Mouse (Mus musculus) hindbrain, embryonic 16.5 days (tissue): ENCODE results near the gene Mettl1. TPM values are rescaled to one million over a fixed set of nuclear protein-coding genes. Genes with fewer than 3 reads are reported as not detected.

Experiments used
- ATAC-seq: fragments of 200-750 bp; cut with Nextera tagmentation; 2 replicates; pipeline ENCODE4 v1.8.0; 2017; ENCODE audit warnings: moderate TSS enrichment, moderate library complexity
- H3K27ac ChIP-seq: fragments of 300-500 bp; sonication (generic); 2 replicates; pipeline ENCODE4 v1.5.1; 2014; ENCODE audit warnings: low read depth, mild to moderate bottlenecking, control low read depth, low read length, moderate library complexity
- H3K27me3 ChIP-seq: fragments of 300-500 bp; sonication (generic); replicated peaks from 2 replicates; pipeline ENCODE4 v1.6.1; 2014; ENCODE audit warnings: low read length; ENCODE audit not compliant: control insufficient read depth, insufficient read depth
- H3K36me3 ChIP-seq: fragments of 300-500 bp; sonication (generic); 2 replicates; pipeline ENCODE4 v1.6.1; 2014; ENCODE audit warnings: mild to moderate bottlenecking, low read length, moderate library complexity, mixed read lengths; ENCODE audit not compliant: control insufficient read depth, insufficient read depth
- H3K4me1 ChIP-seq: fragments of 300-500 bp; sonication (generic); 2 replicates; pipeline ENCODE4 v1.6.1; 2014; ENCODE audit warnings: low read depth, low read length; ENCODE audit not compliant: control insufficient read depth, insufficient read depth
- H3K4me2 ChIP-seq: fragments of 300-500 bp; sonication (generic); 2 replicates; pipeline ENCODE4 v1.6.1; 2014; ENCODE audit warnings: mild to moderate bottlenecking, low read length, control low read depth, moderate library complexity
- H3K4me3 ChIP-seq: fragments of 300-500 bp; sonication (generic); 2 replicates; pipeline ENCODE4 v1.5.1; 2014; ENCODE audit warnings: mild to moderate bottlenecking, low read length, control low read depth, moderate library complexity
- H3K9ac ChIP-seq: fragments of 300-500 bp; sonication (generic); 2 replicates; pipeline ENCODE4 v1.6.1; 2014; ENCODE audit warnings: low read depth, mild to moderate bottlenecking, control low read depth, low read length, moderate library complexity
- H3K9me3 ChIP-seq: fragments of 300-500 bp; sonication (generic); 2 replicates; pipeline ENCODE4 v1.6.1; 2014; ENCODE audit warnings: mild to moderate bottlenecking, low read length, moderate library complexity; ENCODE audit not compliant: control insufficient read depth
- WGBS: fragments of 180-500 bp; shearing (Covaris S2); extraction: QIAGEN DNeasy Blood & Tissue Kit; methylation state at CpG from one replicate; pipeline ENCODE4 v1.1.7; 2014; 5-methylcytosine and 5-hydroxymethylcytosine counted together
- polyA plus RNA-seq: library from polyadenylated mRNA; unstranded; fragments of >200 nt; fragmentation: Nextera tagmentation; extraction: Ambion mirVana; gene quantifications from 2 replicates; pipeline ENCODE4 v1.2.1, GENCODE M21; 2015

Mettl1 gene
- polyA plus RNA-seq, 1 experiment from 2014 or later = 24.2 TPM

GRCm38 (mm10) chr10:127003806-127004205 lies 37.4 kb upstream of the Mettl1 start:
- Histone ChIP-seq H3K27ac (no peak overlapping the region), H3K4me2 (no peak overlapping the region), H3K27me3 (no peaks in the 10 kb centered on the region), H3K4me1 (no peaks in the 10 kb centered on the region), H3K9ac (no peak overlapping the region), H3K9me3 (no peaks in the 10 kb centered on the region), H3K36me3 (no peaks in the 10 kb centered on the region; the same call in 1 of the 2 replicates), H3K4me3 (no peak overlapping the region)
- no peak for ATAC-seq
- 72% methylated on average over 7 of the region's 7 CpGs for WGBS

- 63% methylated on average over 5 of the region's 5 CpGs for WGBS
- Histone ChIP-seq H3K36me3 (no peaks in the 10 kb centered on the region), H3K27ac (no peak overlapping the region), H3K4me2 (no peak overlapping the region), H3K4me1 (no peaks in the 10 kb centered on the region), H3K9me3 (no peaks in the 10 kb centered on the region), H3K4me3 (no peak overlapping the region), H3K27me3 (no peaks in the 10 kb centered on the region), H3K9ac (no peak overlapping the region)
- ATAC-seq = no peak
Observed at GRCm38 (mm10) chr10:127016488-127016887, 24.7 kb upstream of the Mettl1 start.

GRCm38 (mm10) chr10:127017071-127017470 lies 24.1 kb upstream of the Mettl1 start:
- H3K9me3 ChIP-seq = no peaks in the 10 kb centered on the region
- H3K27ac ChIP-seq = no peak overlapping the region
- H3K4me2 ChIP-seq = no peak overlapping the region
- no peaks in the 10 kb centered on the region for H3K27me3 ChIP-seq
- H3K36me3 ChIP-seq = no peaks in the 10 kb centered on the region
- H3K4me3 ChIP-seq = no peak overlapping the region
- ATAC-seq = no peak
- H3K4me1 ChIP-seq = no peaks in the 10 kb centered on the region
- H3K9ac ChIP-seq = no peak overlapping the region
- WGBS = 36% methylated on average over 2 of the region's 2 CpGs

- no peak for ATAC-seq
- WGBS = 76% methylated on average over 16 of the region's 16 CpGs
- Histone ChIP-seq H3K9me3 (no peaks in the 10 kb centered on the region), H3K9ac (no peak overlapping the region), H3K4me2 (no peak overlapping the region), H3K27ac (no peak overlapping the region), H3K27me3 (no peaks in the 10 kb centered on the region), H3K4me1 (no peaks in the 10 kb centered on the region), H3K4me3 (no peak overlapping the region), H3K36me3 (peaks cover 6% of the 10 kb centered on the region)
Observed at GRCm38 (mm10) chr10:127018422-127018821, 22.8 kb upstream of the Mettl1 start.

GRCm38 (mm10) chr10:127030336-127031296 lies 10.6 kb upstream of the Mettl1 start, which contains the start of gene Tsfm:
TSS of gene Tsfm (minus strand) at chr10:127030840.
- Histone ChIP-seq H3K9me3 (no peaks in the 10 kb centered on the region), H3K4me1 (peaks cover 6% of the 10 kb centered on the region), H3K4me3 (peak within 1 kb of the TSS; percentile 93), H3K36me3 (peaks cover 11% of the 10 kb centered on the region), H3K4me2 (peak within 1 kb of the TSS; percentile 84), H3K27me3 (no peaks in the 10 kb centered on the region), H3K9ac (peak within 1 kb of the TSS; percentile 92), H3K27ac (peak within 1 kb of the TSS; percentile 83)
- ATAC-seq = peak; percentile 89
- WGBS = 6% methylated on average over 46 of the region's 56 CpGs

GRCm38 (mm10) chr10:127033301-127033741 lies 7.9 kb upstream of the Mettl1 start:
- no peaks in the 10 kb centered on the region for H3K9me3 ChIP-seq
- no peak overlapping the region for H3K27ac ChIP-seq
- no peak for ATAC-seq
- H3K27me3 ChIP-seq = no peaks in the 10 kb centered on the region; the same call in 1 of the 2 replicates
- WGBS = 86% methylated on average over 8 of the region's 8 CpGs
- no peak overlapping the region for H3K4me3 ChIP-seq
- no peak overlapping the region for H3K4me2 ChIP-seq
- H3K9ac ChIP-seq = no peak overlapping the region
- peaks cover 3% of the 10 kb centered on the region; the same call in 1 of the 2 replicates for H3K36me3 ChIP-seq
- H3K4me1 ChIP-seq = peaks cover 6% of the 10 kb centered on the region

- Histone ChIP-seq H3K27ac (no peak overlapping the region), H3K4me3 (no peak overlapping the region), H3K36me3 (no peaks in the 10 kb centered on the region), H3K9ac (no peak overlapping the region), H3K9me3 (no peaks in the 10 kb centered on the region), H3K4me1 (peaks cover 5% of the 10 kb centered on the region), H3K27me3 (peaks cover 4% of the 10 kb centered on the region), H3K4me2 (no peak overlapping the region)
- no peak for ATAC-seq
- WGBS = 85% methylated on average over 12 of the region's 12 CpGs
Observed at GRCm38 (mm10) chr10:127036273-127036672, 4.9 kb upstream of the Mettl1 start.

GRCm38 (mm10) chr10:127037641-127038040 lies 3.6 kb upstream of the Mettl1 start:
- Histone ChIP-seq H3K27me3 (peaks cover 4% of the 10 kb centered on the region), H3K27ac (no peak overlapping the region), H3K4me3 (no peak overlapping the region), H3K9ac (no peak overlapping the region), H3K4me1 (peaks cover 10% of the 10 kb centered on the region), H3K36me3 (no peaks in the 10 kb centered on the region), H3K4me2 (no peak overlapping the region), H3K9me3 (no peaks in the 10 kb centered on the region)
- no peak for ATAC-seq
- 67% methylated on average over 12 of the region's 12 CpGs for WGBS

- peak overlapping the region; percentile 25; the same call in 1 of the 2 replicates for H3K27ac ChIP-seq
- H3K9ac ChIP-seq = peak overlapping the region; percentile 70
- H3K36me3 ChIP-seq = 0 out of 2 replicates have a peak, but pooled peaks cover 4% of the 10 kb centered on the region
- peak; percentile 3; the same call in 1 of the 2 replicates for ATAC-seq
- H3K4me1 ChIP-seq = peaks cover 13% of the 10 kb centered on the region
- peak overlapping the region; percentile 98 for H3K4me2 ChIP-seq
- WGBS = 2% methylated on average over 20 of the region's 20 CpGs
- peak overlapping the region; percentile 96 for H3K4me3 ChIP-seq
- peaks cover 4% of the 10 kb centered on the region for H3K27me3 ChIP-seq
- H3K9me3 ChIP-seq = no peaks in the 10 kb centered on the region
Observed at GRCm38 (mm10) chr10:127040569-127041214, 522 bp upstream of the Mettl1 start.
